Mouse (Mus musculus) hindbrain, postnatal 0 days (tissue): ENCODE measurements around the gene Aff2. TPM values are rescaled to one million over a fixed set of nuclear protein-coding genes. Genes with fewer than 3 reads are reported as not detected.

ENCODE experiments used
- ATAC-seq: fragments of 200-750 bp; cut with Nextera tagmentation; 2 replicates; pipeline ENCODE4 v1.8.0; 2017; ENCODE audit warnings: mild to moderate bottlenecking, moderate TSS enrichment, moderate library complexity
- DNase-seq: peaks from one replicate; pipeline ENCODE4 v3.0.0-alpha.2; 2015; ENCODE audit warnings: low spot score
- H3K27ac ChIP-seq: fragments of 300-500 bp; sonication (generic); 2 replicates; pipeline ENCODE4 v1.5.1; 2014; ENCODE audit warnings: mild to moderate bottlenecking
- H3K27me3 ChIP-seq: fragments of 300-500 bp; sonication (generic); 2 replicates; pipeline ENCODE4 v1.6.1; 2014; ENCODE audit warnings: low read length, mixed read lengths; ENCODE audit not compliant: insufficient read depth
- H3K36me3 ChIP-seq: fragments of 300-500 bp; sonication (generic); 2 replicates; pipeline ENCODE4 v1.6.1; 2014; ENCODE audit warnings: low read length, mixed read lengths; ENCODE audit not compliant: insufficient read depth
- H3K4me1 ChIP-seq: fragments of 300-500 bp; sonication (generic); 2 replicates; pipeline ENCODE4 v1.6.1; 2014; ENCODE audit warnings: antibody characterized with exemption, low read length, mixed read lengths; ENCODE audit not compliant: insufficient read depth
- H3K4me2 ChIP-seq: fragments of 300-500 bp; sonication (generic); 2 replicates; pipeline ENCODE4 v1.6.1; 2014; ENCODE audit warnings: low read depth, mild to moderate bottlenecking, low read length, moderate library complexity, mixed read lengths
- H3K4me3 ChIP-seq: fragments of 300-500 bp; sonication (generic); 2 replicates; pipeline ENCODE4 v1.5.1; 2014; ENCODE audit warnings: low read length
- H3K9ac ChIP-seq: fragments of 300-500 bp; sonication (generic); replicated peaks from 2 replicates; pipeline ENCODE4 v1.6.1; 2014; ENCODE audit warnings: mild to moderate bottlenecking, low read length, moderate library complexity, mixed read lengths
- H3K9me3 ChIP-seq: fragments of 300-500 bp; sonication (generic); 2 replicates; pipeline ENCODE4 v1.6.1; 2016; ENCODE audit warnings: low read length, mixed read lengths
- CTCF ChIP-seq: IDR thresholded peaks from 2 replicates; pipeline ENCODE4 v1.5.1; 2016; ENCODE audit warnings: antibody characterized with exemption, control low read depth, low read depth
- WGBS: fragments of 180-500 bp; shearing (Covaris S2); extraction: QIAGEN DNeasy Blood & Tissue Kit; methylation state at CpG from one replicate; pipeline ENCODE4 v1.1.7; 2014; 5-methylcytosine and 5-hydroxymethylcytosine counted together
- polyA plus RNA-seq: library from polyadenylated mRNA; unstranded; fragments of >200 nt; fragmentation: Nextera tagmentation; extraction: Ambion mirVana; gene quantifications from 2 replicates; pipeline ENCODE4 v1.2.1, GENCODE M21; 2015
- total RNA-seq: library from RNA; depleted of rRNA; stranded (reverse); fragments of >200 nt; gene quantifications from 2 replicates; pipeline ENCODE4 v1.2.3, GENCODE M21; 2014

Gene Aff2
- total and polyA plus RNA-seq, 2 experiments from 2014 or later = 17.9 to 20.0 TPM

DNA sequence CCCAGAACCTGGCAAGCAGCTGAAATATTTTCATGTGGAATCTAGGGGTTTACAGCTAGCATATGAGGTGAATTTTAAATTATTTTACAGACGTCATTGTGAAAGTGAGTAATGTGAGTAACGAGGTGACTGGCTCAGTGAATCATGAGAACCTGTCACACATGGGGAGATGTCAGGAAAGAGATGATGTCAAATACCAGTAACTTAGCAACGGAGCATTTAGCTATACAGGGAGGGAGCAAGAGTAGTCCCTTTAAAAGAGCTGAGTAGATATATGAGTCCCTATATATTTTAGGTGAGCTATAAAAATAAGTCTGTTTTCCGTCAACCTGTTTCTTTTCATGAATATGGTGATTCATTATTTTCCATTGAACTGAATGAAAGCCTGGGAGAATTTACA is 338.7 kb downstream of the Aff2 start:
- no peak for ATAC-seq
- 56% methylated on average over 4 of the region's 4 CpGs for WGBS

DNA sequence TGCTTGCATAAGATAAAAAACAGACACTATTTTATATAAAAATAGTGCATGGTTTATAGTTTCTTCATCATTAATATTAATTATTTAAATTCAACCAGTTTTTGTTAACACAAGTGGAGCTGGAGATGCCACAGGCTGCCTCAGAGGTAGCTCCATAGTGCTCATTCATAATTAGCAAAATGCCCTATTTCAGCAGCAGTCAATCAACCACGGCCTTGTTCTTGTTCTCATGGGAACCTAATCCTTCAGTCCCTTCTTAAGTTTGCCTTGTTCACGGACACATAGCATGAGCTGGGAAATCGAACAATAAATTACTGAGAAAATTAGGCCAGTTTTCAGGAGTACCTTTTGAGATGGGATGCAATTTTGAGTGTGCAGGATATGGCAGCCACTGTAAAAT is 378.9 kb downstream of the Aff2 start:
- TF ChIP-seq CTCF = no peak
- H3K4me2 ChIP-seq = no peak overlapping the region
- H3K4me3 ChIP-seq = no peak overlapping the region
- ATAC-seq (no peak), DNase-seq (no peak)
- no peak overlapping the region for H3K9ac ChIP-seq
- no peak overlapping the region for H3K27ac ChIP-seq
- 55% methylated on average over 3 of the region's 3 CpGs for WGBS
- no peaks in the 10 kb centered on the region for H3K4me1 ChIP-seq
- no peaks in the 10 kb centered on the region for H3K9me3 ChIP-seq
- no peaks in the 10 kb centered on the region for H3K27me3 ChIP-seq
- no peaks in the 10 kb centered on the region for H3K36me3 ChIP-seq

More for the DNA sequence above, 338.7 kb downstream of the Aff2 start:
- Histone ChIP-seq H3K27me3 (no peaks in the 10 kb centered on the region), H3K4me3 (no peak overlapping the region), H3K9ac (no peak overlapping the region), H3K4me1 (no peaks in the 10 kb centered on the region), H3K4me2 (no peak overlapping the region), H3K9me3 (no peaks in the 10 kb centered on the region), H3K27ac (no peak overlapping the region), H3K36me3 (no peaks in the 10 kb centered on the region)
- no peak for TF ChIP-seq CTCF
- DNase-seq = no peak

DNA sequence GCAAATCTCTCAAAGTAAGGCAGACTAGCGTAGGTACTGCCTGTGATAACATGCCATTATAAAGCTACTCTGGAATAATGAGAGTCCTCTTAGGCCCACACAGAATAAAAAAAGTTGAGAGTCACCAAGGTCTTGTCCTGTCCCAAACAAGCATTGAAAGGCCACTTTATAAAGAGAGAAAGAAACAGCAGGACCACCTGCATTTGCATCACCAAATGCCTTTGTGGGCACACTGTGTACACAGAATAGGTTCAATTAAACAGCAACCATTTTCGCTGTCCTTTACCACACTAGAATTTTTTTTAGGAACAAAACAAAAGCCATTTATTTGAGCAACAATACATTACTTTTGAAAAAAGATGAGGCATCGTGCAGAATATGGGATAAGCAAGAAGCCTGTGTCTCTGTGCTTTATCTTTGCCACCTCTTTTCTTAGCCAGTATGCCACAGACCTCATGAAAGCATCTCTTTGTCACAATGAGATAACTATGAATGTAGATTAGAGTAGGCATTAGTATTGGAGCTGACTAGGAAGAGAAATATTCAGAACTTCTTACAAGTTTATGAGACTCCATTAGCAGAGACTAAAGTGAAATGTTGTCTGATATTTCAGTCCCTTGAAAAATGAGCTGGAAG is 385.0 kb downstream of the Aff2 start:
- ATAC-seq (no peak), DNase-seq (no peak)
- WGBS = 39% methylated on average over 3 of the region's 3 CpGs

DNA sequence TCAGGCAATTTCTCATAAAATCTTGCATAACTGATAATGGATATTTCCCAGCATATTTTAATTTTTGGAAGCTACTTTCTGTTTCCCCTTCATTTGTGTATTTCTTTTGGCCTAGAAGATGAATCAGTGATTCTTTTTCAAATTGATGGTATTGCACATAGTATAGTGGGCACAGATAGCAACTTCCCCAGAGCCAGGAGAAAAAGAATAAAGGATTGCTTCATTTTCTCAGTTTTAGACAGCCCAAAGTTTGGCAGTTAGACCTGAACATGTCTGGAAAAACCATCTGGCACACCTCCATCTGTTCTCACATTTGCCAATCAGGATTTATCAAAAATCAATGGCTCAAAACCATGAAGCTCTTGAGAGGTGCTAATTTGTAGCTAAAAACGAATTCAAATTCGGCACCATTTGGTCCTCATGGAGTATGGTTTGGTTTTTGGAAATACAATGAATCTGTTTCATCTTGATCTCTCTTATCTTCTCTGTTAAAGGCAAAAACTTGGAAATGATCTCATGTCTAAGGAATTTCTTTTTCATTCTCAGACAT is 441.9 kb downstream of the Aff2 start:
- 73% methylated on average over 2 of the region's 2 CpGs for WGBS
- H3K4me3 ChIP-seq = no peak overlapping the region
- H3K9me3 ChIP-seq = no peaks in the 10 kb centered on the region
- H3K36me3 ChIP-seq = no peaks in the 10 kb centered on the region
- DNase-seq (no peak), ATAC-seq (no peak)
- no peak for TF ChIP-seq CTCF
- H3K9ac ChIP-seq = no peak overlapping the region
- H3K4me2 ChIP-seq = no peak overlapping the region
- H3K27ac ChIP-seq = no peak overlapping the region
- H3K4me1 ChIP-seq = no peaks in the 10 kb centered on the region
- H3K27me3 ChIP-seq = no peaks in the 10 kb centered on the region

More for the DNA sequence above, 385.0 kb downstream of the Aff2 start:
- no peak overlapping the region for H3K9ac ChIP-seq
- H3K9me3 ChIP-seq = no peaks in the 10 kb centered on the region
- H3K36me3 ChIP-seq = no peaks in the 10 kb centered on the region
- H3K4me2 ChIP-seq = no peak overlapping the region
- H3K4me1 ChIP-seq = no peaks in the 10 kb centered on the region
- no peak overlapping the region for H3K27ac ChIP-seq
- TF ChIP-seq CTCF = no peak
- no peak overlapping the region for H3K4me3 ChIP-seq
- H3K27me3 ChIP-seq = no peaks in the 10 kb centered on the region

DNA sequence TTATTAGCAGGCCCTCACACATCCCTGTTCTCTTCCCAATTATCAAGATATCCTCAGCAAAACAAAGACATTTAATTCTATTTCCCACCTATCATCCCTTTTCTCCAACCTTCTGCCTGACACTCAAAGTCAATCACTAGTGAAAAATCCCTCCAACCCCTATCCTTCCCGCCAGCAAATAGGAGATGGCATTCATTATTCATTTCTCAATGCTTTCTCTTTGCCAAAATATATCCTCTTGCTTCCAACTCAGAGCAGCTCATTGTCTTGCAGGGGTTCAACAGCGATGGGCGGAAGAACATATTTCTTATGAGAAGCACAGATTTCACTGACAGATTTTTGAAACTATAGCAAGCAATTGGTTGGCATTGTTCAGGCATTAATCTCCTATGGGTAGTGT is 442.4 kb downstream of the Aff2 start:
- Histone ChIP-seq H3K4me1 (no peaks in the 10 kb centered on the region), H3K4me2 (no peak overlapping the region), H3K9ac (no peak overlapping the region), H3K4me3 (no peak overlapping the region), H3K27ac (no peak overlapping the region), H3K27me3 (no peaks in the 10 kb centered on the region), H3K9me3 (no peaks in the 10 kb centered on the region), H3K36me3 (no peaks in the 10 kb centered on the region)
- WGBS = 78% methylated on average over 3 of the region's 3 CpGs
- TF ChIP-seq CTCF = no peak
- DNase-seq = no peak
- no peak for ATAC-seq

DNA sequence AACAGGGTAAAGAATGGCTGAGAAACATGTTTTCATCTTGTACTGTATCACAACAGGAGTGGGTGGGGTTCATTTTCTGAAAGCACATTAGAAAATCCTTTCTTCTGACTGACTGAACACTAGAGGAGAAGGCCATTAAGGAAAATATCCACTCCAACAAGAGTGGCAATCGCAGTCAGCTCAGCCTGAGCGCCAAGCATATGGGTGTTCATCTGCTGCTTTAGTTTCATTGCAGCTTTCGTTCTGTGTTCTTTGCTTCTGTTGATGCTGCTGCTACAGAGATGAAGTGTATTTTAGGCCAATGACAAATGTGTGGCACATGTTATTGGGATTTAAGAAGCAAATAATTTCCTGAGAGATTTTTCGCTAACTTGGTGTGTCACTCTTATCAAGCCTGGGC is 451.7 kb downstream of the Aff2 start:
- H3K9ac ChIP-seq = no peak overlapping the region

DNA sequence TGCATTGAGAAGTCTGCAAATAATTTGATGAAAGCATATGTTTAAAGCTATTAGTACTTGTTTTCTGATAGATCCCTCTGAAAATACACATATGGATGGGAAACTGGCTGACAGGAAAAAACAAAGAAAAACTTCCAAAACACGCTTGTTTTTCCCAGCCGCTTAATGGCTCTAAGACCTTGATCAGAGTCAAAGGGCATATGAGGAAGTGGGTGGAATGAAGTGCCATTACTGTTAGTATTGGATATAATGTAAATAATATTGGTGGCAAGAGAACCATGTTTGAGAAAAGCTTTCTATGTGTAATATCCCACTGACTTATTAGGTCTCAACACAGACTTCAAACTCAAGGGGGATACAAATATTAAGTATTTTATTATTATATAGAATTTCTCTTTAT is 455.0 kb downstream of the Aff2 start:
- H3K36me3 ChIP-seq = no peaks in the 10 kb centered on the region
- no peaks in the 10 kb centered on the region for H3K4me1 ChIP-seq
- H3K9me3 ChIP-seq = no peaks in the 10 kb centered on the region
- ATAC-seq = no peak
- H3K4me3 ChIP-seq = no peak overlapping the region
- whole genome bisulfite sequencing = 92% methylated on average over 2 of the region's 2 CpGs
- TF ChIP-seq CTCF = no peak
- H3K27me3 ChIP-seq = no peaks in the 10 kb centered on the region
- H3K27ac ChIP-seq = no peak overlapping the region
- no peak for DNase-seq
- no peak overlapping the region for H3K4me2 ChIP-seq
- H3K9ac ChIP-seq = no peak overlapping the region

More for the DNA sequence above, 451.7 kb downstream of the Aff2 start:
- WGBS = 81% methylated on average over 4 of the region's 4 CpGs
- Histone ChIP-seq H3K36me3 (no peaks in the 10 kb centered on the region), H3K27me3 (no peaks in the 10 kb centered on the region), H3K4me1 (no peaks in the 10 kb centered on the region), H3K4me2 (no peak overlapping the region), H3K9me3 (no peaks in the 10 kb centered on the region), H3K27ac (no peak overlapping the region), H3K4me3 (no peak overlapping the region)
- TF ChIP-seq CTCF = no peak
- DNase-seq = no peak
- ATAC-seq = no peak
